Mouse (Mus musculus): ENCODE measurements around the gene Snd1. TPM values are rescaled to one million over a fixed set of nuclear protein-coding genes. Genes with fewer than 3 reads are reported as not detected.

Gene Snd1
- total RNA-seq, 2 experiments from 2014 or later, result 80.2 to 83.3 TPM

Other genes with a start within 250 kb of the Snd1 start
- 10 to 100 TPM; 11.1 to 14.9 TPM for gene Zfp800, start 77.1 kb upstream of the Snd1 start, total RNA-seq (2021)
- gene Arf5, start 51.6 kb upstream of the Snd1 start, total RNA-seq (2021), result 100 to 1,000 TPM; 150 to 165 TPM
- gene Fscn3, start 47.4 kb upstream of the Snd1 start, total RNA-seq (2021), result under 1 TPM in 1 of 2 experiments, not detected in 1; 0.13 TPM
- 10 to 100 TPM in 1 of 2 experiments, 1 to 10 TPM in 1; 9.2 to 10.4 TPM for gene Gcc1, start 46.7 kb upstream of the Snd1 start, total RNA-seq (2021)
- not detected for gene Pax4, start 25.8 kb upstream of the Snd1 start, total RNA-seq (2021)